Mouse (Mus musculus) MN1 (cell line): Measurements from ENCODE around the gene Vamp4.
A peak's percentile ranks its signal among the peaks of the same experiment; 100 is the strongest.

Source experiments
- DNase-seq: peaks from one replicate; pipeline ENCODE4 v3.0.0-alpha.2; 2016; ENCODE audit warnings: low spot score

The Vamp4 gene

DNA sequence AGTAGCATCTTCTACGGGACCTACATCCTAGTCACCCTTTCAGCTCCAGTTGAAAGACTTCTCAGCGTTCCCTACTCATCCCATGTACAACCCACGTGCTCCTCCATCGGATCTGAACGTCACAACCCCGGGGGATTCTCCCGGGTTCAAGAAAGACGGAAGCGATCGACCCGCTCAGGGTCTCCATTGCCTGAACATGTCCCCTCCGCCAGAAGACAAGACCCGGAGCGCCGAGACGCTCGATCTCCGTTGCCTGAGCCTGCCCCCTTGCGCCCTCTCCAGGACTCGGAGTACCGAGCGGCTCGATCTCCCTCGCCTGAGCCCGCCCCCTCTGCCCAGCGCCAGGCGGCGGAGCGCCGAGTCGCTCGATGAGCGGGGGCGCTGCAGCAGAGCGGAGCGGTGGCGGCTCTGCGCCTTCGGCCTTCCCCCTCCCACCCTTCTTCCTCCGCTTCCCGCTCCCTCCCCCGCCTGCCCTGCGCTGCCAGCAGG lies at the start of gene Vamp4:
Gene Vamp4 (plus strand): TSS at position 256 of the 489 bp plus-strand sequence.
- peak; percentile 99 for DNase-seq

GRCm38 (mm10) chr1:162529651-162530050 lies 40.7 kb upstream of the Vamp4 start:
- DNase-seq, result no peak

GRCm38 (mm10) chr1:162530666-162531065 lies 39.6 kb upstream of the Vamp4 start:
- DNase-seq, result no peak

DNA sequence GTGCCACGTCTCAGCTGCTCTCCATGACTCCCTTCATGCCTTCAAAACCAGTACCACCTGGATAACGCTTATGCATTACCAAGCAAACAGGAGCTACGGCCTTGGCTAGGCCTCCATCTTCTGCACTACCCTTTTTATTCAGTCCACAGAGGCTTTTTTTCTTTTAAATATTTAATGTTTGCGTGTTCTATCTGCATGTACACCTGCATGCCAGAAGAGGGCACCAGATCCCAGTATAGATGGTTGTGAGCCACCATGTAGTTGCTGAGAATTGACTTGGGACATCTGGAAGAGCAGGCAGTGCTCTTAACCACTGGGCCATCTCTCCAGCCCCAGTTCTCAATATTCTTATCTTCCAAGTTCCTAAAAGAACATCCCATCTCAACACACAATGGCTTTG lies 38.7 kb upstream of the Vamp4 start:
- no peak for DNase-seq

DNA sequence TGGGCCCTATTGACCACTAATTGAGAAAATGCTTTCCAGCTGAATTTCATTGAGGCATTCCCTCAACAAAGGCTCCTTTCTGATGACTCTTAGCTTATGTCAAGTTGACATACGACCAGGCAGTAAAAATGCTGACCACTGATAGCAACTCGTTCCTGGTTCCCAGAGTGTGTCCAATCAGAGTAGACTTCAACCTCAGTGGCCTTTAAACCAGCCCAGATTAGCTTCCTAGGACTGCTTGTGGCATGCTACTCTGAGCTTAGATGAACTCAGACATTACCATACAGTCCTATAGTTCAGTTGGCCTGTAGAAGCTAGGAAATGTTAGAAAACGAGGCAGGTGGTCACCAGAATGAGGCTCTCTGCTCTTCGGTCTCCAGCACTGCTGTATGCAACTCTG lies 38.0 kb upstream of the Vamp4 start:
- no peak for DNase-seq

GRCm38 (mm10) chr1:162533766-162534560 lies 36.4 kb upstream of the Vamp4 start:
- DNase-seq, result no peak

DNA sequence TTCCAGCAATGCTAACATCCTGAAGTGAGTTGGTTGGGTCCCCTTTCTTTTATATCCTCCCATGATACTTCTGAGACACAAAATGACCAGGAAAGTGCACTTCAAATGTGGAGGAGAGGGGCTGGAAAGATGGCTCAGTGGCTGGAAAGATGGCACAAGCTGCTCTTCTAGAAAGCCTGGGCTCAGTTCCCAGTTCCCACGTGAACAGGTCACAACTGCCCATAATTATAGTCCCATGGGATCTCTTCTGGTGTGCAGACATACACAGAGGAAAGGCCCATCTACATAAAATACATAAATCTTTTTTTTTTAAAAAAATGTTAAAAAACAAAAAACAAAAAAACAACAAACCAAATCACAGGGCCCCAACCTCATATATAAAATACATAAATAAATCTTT lies 27.1 kb upstream of the Vamp4 start:
- DNase-seq, result peak; percentile 68

- DNase-seq, result no peak
Measured at GRCm38 (mm10) chr1:162547607-162548006, 22.7 kb upstream of the Vamp4 start.

GRCm38 (mm10) chr1:162548016-162548916 lies 22.0 kb upstream of the Vamp4 start, which contains the start of gene Mettl13:
Mettl13 (minus strand) TSS chr1:162548551.
- DNase-seq, result peak; percentile 97

DNA sequence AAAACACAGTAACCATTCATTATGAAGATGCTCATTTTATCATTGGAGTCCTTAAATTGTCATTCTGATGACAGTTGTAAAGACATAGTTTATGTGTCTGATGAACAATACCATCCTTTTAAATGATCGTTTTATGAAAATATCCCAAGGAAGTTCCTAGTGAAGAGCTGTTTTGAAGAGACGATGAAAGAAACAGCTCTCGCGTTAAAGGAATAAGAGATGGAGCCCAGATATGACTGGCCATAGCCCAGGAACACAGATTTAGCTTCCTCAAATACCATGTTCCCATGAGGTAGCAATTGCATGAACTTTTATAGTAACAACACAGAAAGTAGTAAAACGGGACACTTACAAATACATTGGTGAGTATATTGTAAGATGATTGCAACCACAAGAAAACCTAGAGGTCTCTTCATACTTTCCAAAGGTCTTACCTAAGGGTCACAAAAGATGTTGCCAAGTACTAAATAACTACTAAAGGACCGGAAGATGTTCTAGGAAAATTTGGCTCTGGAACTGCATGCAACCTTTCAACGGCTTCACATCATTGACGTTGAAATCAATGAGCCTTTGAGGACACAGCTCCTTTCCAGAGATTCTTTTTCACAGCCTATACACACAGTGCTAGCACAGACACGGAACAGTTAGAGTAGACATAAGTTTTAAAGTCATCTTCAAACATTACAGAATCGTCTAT lies 21.2 kb upstream of the Vamp4 start:
- peak; percentile 55 for DNase-seq

DNA sequence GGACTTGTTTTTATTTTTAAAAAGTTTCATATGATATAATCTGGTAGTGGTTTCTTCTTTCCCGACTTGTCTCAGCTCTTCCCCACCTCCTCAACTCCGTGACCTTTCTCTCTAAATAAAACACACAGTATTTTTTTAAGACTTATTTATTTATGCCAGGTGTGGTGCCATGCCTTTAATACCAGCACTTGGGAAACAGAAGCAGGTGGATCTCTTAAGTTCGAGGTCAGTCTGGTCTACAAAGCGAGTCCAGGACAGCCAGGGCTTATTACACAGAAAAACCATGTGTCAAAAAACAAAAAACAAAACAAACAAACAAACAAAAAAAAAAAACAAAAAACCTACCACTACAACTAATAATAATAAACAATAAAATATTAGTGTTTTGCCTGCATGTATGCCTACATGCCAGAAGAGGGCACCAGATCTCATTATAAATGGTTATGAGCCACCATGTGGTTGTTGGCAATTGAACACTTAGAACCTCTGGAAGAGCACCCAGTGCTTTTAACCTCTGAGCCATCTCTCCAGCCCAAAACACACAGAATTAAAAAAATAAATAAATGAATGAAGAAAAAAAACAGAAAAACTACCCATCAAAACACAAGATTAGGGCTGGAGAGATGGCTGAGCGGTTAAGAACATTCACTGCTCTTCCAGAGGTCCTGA lies 20.6 kb upstream of the Vamp4 start:
- peak; percentile 72 for DNase-seq

- DNase-seq, result no peak
Measured at GRCm38 (mm10) chr1:162552956-162553355, 17.4 kb upstream of the Vamp4 start.

- no peak for DNase-seq
Measured at GRCm38 (mm10) chr1:162554193-162554592, 16.1 kb upstream of the Vamp4 start.

GRCm38 (mm10) chr1:162563236-162563635 lies 7.1 kb upstream of the Vamp4 start:
- no peak for DNase-seq

- no peak for DNase-seq
Measured at GRCm38 (mm10) chr1:162564992-162565391, 5.3 kb upstream of the Vamp4 start.

- no peak for DNase-seq
Measured at GRCm38 (mm10) chr1:162567351-162567750, 3.0 kb upstream of the Vamp4 start.

DNA sequence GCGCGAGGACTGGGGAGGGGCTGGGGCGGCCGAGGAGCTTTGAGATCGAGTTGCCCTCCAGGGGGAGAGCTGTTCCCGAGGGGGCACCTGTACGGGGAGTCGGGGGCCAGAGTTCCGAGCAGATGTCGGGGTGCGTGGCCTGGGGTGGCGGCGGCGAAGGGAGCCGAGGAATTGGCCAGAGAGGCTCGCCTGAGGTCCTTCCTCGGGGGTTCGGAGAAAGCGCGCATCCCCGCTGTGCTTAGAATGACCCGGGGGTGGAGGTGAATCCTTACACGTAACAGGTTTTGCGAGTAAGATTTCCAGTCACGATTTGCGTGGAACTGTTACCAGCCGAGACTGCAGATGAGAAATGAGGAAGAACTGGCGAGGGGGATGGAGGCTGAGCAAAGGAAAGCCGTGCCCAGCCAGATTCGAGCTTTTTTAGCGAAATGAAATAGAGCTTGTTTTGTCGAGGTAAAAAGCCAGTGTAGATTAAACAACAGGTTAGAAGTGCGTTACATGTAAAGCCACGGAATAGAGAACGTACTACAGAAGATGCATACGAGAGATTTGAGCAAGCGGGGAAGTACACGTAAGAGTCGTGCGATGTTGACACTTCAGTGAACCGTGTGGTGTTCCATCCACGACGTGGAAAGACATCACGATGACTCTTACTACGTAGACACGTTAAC lies 751 bp downstream of the Vamp4 start:
- peak; percentile 68 for DNase-seq

- no peak for DNase-seq
Measured at GRCm38 (mm10) chr1:162575098-162575497, 4.8 kb downstream of the Vamp4 start.

GRCm38 (mm10) chr1:162582884-162583283 lies 12.6 kb downstream of the Vamp4 start:
- peak; percentile 28 for DNase-seq

GRCm38 (mm10) chr1:162586282-162586681 lies 16.0 kb downstream of the Vamp4 start:
- no peak for DNase-seq

DNA sequence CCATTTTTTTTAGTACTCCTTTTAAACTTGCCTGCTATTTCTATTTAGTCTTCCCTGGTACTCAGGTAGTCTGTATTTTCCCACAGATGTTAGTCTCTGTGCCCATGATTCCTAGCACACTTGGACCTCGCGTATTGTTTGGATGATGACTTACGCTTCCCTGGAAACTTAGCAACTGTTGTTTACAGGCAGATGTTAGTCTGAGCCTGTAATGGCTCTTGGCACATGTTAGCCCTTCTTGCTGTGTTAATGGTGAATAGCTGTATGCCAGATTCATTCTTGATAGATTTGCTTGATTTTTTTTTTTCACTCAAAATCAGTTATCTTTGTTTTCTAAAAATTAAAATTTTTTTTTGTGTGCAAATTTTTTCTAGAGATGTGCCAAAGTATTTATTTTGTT lies 18.3 kb downstream of the Vamp4 start:
- peak; percentile 14 for DNase-seq
